Mouse (Mus musculus): ENCODE results near the gene Mrpl21. TPM values are rescaled to one million over a fixed set of nuclear protein-coding genes. Genes with fewer than 3 reads are reported as not detected.

Mrpl21 gene
- total RNA-seq, 2 experiments from 2014 or later = 73.4 to 74.8 TPM

DNA sequence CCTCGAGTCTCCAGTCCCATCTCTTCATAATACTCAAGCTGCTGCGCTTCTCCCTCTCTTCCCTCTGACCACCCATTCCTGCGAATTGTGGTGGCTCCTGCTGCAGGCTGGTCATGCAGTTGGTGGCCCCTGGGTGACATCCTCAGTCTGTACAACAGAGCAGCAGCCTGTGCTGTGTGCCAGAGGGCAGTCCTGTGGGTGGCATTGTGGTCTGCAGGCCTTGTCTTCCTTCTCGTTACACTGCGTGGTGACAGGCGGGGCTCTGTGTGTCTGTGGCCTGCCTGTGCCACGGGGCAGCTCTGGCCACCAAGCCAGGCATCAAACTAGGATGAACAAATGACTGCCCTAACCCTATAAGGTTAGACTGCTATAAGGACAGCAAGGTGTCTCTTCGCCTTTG, 56.5 kb downstream of the Mrpl21 start:
- DNase-seq = no peak

DNA sequence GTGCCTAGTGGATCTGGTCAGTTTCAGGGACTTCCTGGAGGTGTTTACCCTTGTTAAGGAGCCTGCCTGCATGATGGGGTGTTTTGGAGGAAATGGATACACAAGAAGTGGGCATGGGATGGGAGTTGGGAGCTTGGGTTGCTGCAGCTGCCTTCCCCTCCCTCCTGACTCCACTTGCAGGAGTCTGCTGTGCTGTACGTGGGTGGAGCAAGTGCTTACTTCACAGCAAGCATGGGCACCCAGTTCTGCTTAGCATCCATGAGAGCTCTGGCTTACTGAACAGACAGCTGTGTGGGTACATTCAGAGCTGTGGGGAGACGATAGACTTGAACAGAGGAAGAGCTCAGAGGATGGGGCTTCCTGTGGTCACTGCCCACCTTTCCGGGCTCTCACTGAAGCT, 58.3 kb downstream of the Mrpl21 start:
- no peak for DNase-seq

Small RNAs within 50 kb of the gene (microRNA-seq; reads per million reads assigned to microRNA genes)
- 0 reads per million in 2 experiments for gene Mir6984

Other genes with a start within 250 kb of the Mrpl21 start
- 1 to 10 TPM; 3.7 to 4.0 TPM for gene Ighmbp2, start 116 bp downstream of the Mrpl21 start, total RNA-seq (2021)
- 10 to 100 TPM; 34.5 to 45.9 TPM for gene Cpt1a, start 39.4 kb downstream of the Mrpl21 start, total RNA-seq (2021)
- gene Tesmin, start 106.0 kb downstream of the Mrpl21 start, total RNA-seq (2021) = under 1 TPM; 0.68 to 0.77 TPM
- gene Gal, start 131.6 kb downstream of the Mrpl21 start, total RNA-seq (2021) = 1 to 10 TPM in 1 of 2 experiments, not detected in 1; 1.9 TPM